Mouse (Mus musculus): ENCODE results near the gene Focad.

DNA sequence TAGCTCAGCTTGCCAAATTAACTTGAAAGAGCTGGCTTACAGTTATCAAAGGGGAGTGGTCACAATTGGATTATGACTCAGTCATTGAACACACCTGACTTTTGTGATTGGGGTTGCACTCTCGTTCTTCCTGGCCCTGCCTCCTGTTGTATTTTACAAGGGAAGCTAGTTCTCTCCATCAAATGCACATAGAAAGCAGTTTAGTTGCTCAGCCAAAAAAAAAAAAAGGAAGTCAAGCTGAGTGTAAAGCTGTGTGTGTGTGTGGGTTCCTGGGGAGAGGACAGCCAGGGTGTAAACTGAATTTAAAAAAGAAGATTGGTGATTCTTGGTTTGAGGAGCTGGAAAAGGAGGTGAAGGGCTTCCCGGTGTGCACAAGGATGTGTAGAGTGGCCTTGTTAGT lies 343.5 kb downstream of the Focad start:
- TF ChIP-seq CTCF (IDR thresholded peaks at IDR 0.05; ENCODE audit: borderline replicate concordance, insufficient read depth, low read depth, low read length) = no peak
- TF ChIP-seq POLR2A (IDR thresholded peaks at IDR 0.05; ENCODE audit: borderline replicate concordance, insufficient read depth, low read length) = no peak

Measured in cerebellum, adult 2 months (tissue).